Mouse (Mus musculus) brain, embryonic 14.5 days (tissue): ENCODE data around the gene Vps52.

Experiments used
- CTCF ChIP-seq: fragments of 200-500 bp; IDR thresholded peaks from 2 replicates; pipeline ENCODE4 v1.5.1; 2012; ENCODE audit warnings: inconsistent platforms, mild to moderate bottlenecking, moderate library complexity, borderline replicate concordance; ENCODE audit not compliant: insufficient read depth, insufficient read length; ENCODE audit errors: extremely low read depth
- POLR2A ChIP-seq: fragments of 200-500 bp; IDR thresholded peaks from 2 replicates; pipeline ENCODE4 v1.6.1; 2012; ENCODE audit warnings: mild to moderate bottlenecking, inconsistent platforms, borderline replicate concordance; ENCODE audit not compliant: poor library complexity, insufficient read depth, insufficient read length, severe bottlenecking; ENCODE audit errors: extremely low read depth

GRCm38 (mm10) chr17:33909077-33909868 lies 46.3 kb upstream of the Vps52 start, which contains the start of gene Daxx:
- TF ChIP-seq CTCF (no peak), POLR2A (peak; percentile 61; the same call in 1 of the 2 replicates)
